Mouse (Mus musculus): ENCODE results near the gene Il10rb. TPM values are rescaled to one million over a fixed set of nuclear protein-coding genes. Genes with fewer than 3 reads are reported as not detected.
"Not testable (repeated sequence)": the region's sequence is repeated elsewhere in the genome, so short reads cannot be mapped to it uniquely, and the experiment has no call there.

The Il10rb gene
- polyA plus RNA-seq, 1 experiment from 2014 or later: 9.3 TPM

DNA sequence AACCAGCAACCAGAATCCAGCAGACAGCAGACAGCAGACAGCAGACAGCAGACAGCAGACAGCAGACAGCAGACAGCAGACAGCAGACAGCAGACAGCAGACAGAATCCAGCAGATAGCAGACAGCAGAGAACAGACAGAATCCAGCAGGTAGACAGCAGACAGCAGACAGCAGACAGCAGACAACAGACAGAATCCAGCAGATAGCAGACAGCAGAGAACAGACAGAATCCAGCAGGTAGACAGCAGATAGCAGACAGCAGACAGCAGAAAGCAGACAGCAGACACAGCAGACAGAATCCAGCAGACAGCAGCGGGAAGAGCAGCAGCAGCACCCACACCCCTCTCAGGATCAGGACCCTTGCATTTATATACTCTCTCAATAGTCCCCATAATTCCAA, 32.6 kb downstream of the Il10rb start:
- not testable (repeated sequence) for H3K27me3 ChIP-seq (ENCODE audit: control insufficient read depth, insufficient read depth, low read length); H3K4me1 ChIP-seq (ENCODE audit: control insufficient read depth, insufficient read depth, low read length); H3K9ac ChIP-seq (replicated peaks; ENCODE audit: low read length); H3K9me3 ChIP-seq (ENCODE audit: control insufficient read depth, low read length); ATAC-seq (ENCODE audit: low FRiP score, low TSS enrichment); H3K27ac ChIP-seq (replicated peaks; ENCODE audit: low read depth, low read length); H3K4me3 ChIP-seq (replicated peaks; ENCODE audit: low read depth, low read length); DNase-seq; H3K36me3 ChIP-seq (ENCODE audit: control insufficient read depth, insufficient read depth, low read length); H3K4me2 ChIP-seq (ENCODE audit: low read length)
- 80% methylated on average over 1 of the region's 1 CpGs for WGBS

DNA sequence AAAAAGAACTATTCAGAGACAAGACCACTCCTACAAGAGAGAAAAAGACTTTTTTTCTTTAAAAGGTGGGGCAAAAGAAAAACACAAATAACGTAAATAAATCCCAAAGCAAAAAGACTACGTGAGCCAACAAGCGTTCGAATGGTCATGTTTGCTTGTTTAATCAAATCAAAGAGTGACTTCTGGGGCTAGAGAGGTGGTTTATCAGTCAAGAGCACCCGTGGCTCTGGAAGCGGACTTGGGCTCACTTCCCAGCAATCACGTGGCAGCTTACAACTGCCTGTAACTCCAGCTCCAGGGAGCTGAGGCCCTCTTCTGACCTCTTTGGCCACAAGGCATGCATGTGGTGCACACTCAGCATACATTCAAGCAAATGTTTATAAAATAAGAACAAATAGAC, 35.4 kb downstream of the Il10rb start:
- Histone ChIP-seq H3K9me3 (ENCODE audit: control insufficient read depth, low read length) (no peaks in the 10 kb centered on the region), H3K4me1 (ENCODE audit: control insufficient read depth, insufficient read depth, low read length) (no peaks in the 10 kb centered on the region), H3K27me3 (ENCODE audit: control insufficient read depth, insufficient read depth, low read length) (no peaks in the 10 kb centered on the region), H3K4me3 (replicated peaks; ENCODE audit: low read depth, low read length) (no peak overlapping the region), H3K36me3 (ENCODE audit: control insufficient read depth, insufficient read depth, low read length) (no peaks in the 10 kb centered on the region), H3K9ac (replicated peaks; ENCODE audit: low read length) (no peak overlapping the region), H3K4me2 (ENCODE audit: low read length) (no peak overlapping the region), H3K27ac (replicated peaks; ENCODE audit: low read depth, low read length) (no peak overlapping the region)
- no peak for ATAC-seq (ENCODE audit: low FRiP score, low TSS enrichment)
- DNase-seq: no peak
- WGBS: 67% methylated on average over 7 of the region's 7 CpGs

DNA sequence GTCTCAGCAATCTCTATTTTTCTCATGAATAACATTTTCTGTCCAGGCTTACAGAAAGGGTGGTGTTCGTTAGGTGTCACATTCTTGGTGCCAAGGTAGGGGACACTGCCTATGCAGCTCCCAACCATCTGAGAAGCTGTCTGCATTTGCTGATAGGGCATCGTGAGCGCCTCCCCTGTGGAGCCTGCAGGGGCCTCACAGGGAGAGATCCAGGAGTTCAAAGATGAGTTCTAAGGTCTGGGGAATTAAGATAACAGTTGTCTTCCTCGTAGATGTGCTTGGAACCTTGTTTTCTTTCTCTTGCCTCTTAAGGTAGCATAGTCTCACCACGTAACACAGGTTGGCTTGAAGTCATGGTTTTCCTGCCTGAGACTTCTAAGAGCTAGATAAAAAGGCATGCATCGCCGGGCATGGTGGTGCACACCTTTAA, 35.9 kb downstream of the Il10rb start:
- no peak for DNase-seq
- H3K9ac ChIP-seq (replicated peaks; ENCODE audit: low read length): no peak overlapping the region
- H3K36me3 ChIP-seq (ENCODE audit: control insufficient read depth, insufficient read depth, low read length): no peaks in the 10 kb centered on the region
- H3K4me3 ChIP-seq (replicated peaks; ENCODE audit: low read depth, low read length): no peak overlapping the region
- no peak for ATAC-seq (ENCODE audit: low FRiP score, low TSS enrichment)
- H3K4me2 ChIP-seq (ENCODE audit: low read length): no peak overlapping the region
- H3K27me3 ChIP-seq (ENCODE audit: control insufficient read depth, insufficient read depth, low read length): no peaks in the 10 kb centered on the region
- no peak overlapping the region for H3K27ac ChIP-seq (replicated peaks; ENCODE audit: low read depth, low read length)
- WGBS: 85% methylated on average over 7 of the region's 7 CpGs
- no peaks in the 10 kb centered on the region for H3K4me1 ChIP-seq (ENCODE audit: control insufficient read depth, insufficient read depth, low read length)
- H3K9me3 ChIP-seq (ENCODE audit: control insufficient read depth, low read length): no peaks in the 10 kb centered on the region

DNA sequence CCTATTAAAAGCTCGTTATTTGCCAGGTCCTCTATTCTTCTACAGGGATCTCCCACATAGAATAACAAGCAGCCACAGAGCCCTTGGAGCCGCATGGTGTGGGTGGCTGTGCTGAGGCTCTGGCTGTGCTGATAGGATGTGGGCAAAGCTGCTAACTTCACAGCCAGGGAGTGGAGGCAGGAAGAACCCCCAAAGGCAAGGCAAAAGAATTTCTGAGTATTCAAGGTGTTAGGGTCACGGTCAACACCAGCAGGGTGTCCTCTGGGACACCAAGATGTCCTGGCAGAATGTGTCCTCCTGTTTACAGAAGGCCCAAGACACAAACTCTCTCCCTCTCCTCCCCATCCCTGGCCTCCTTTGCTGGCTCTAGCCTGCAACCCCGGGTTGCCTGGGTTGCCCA, 36.5 kb downstream of the Il10rb start:
- Histone ChIP-seq H3K4me1 (ENCODE audit: control insufficient read depth, insufficient read depth, low read length) (no peaks in the 10 kb centered on the region), H3K9ac (replicated peaks; ENCODE audit: low read length) (no peak overlapping the region), H3K4me3 (replicated peaks; ENCODE audit: low read depth, low read length) (no peak overlapping the region), H3K9me3 (ENCODE audit: control insufficient read depth, low read length) (no peaks in the 10 kb centered on the region), H3K4me2 (ENCODE audit: low read length) (no peak overlapping the region), H3K36me3 (ENCODE audit: control insufficient read depth, insufficient read depth, low read length) (no peaks in the 10 kb centered on the region), H3K27ac (replicated peaks; ENCODE audit: low read depth, low read length) (no peak overlapping the region), H3K27me3 (ENCODE audit: control insufficient read depth, insufficient read depth, low read length) (no peaks in the 10 kb centered on the region)
- ATAC-seq (ENCODE audit: low FRiP score, low TSS enrichment): no peak
- DNase-seq: no peak
- 73% methylated on average over 4 of the region's 4 CpGs for WGBS

GRCm38 (mm10) chr16:91443211-91443611, 37.2 kb downstream of the Il10rb start:
- no peak for DNase-seq
- Histone ChIP-seq H3K4me3 (replicated peaks; ENCODE audit: low read depth, low read length) (no peak overlapping the region), H3K27ac (replicated peaks; ENCODE audit: low read depth, low read length) (no peak overlapping the region), H3K36me3 (ENCODE audit: control insufficient read depth, insufficient read depth, low read length) (no peaks in the 10 kb centered on the region), H3K9ac (replicated peaks; ENCODE audit: low read length) (no peak overlapping the region), H3K27me3 (ENCODE audit: control insufficient read depth, insufficient read depth, low read length) (no peaks in the 10 kb centered on the region), H3K9me3 (ENCODE audit: control insufficient read depth, low read length) (no peaks in the 10 kb centered on the region), H3K4me1 (ENCODE audit: control insufficient read depth, insufficient read depth, low read length) (no peaks in the 10 kb centered on the region), H3K4me2 (ENCODE audit: low read length) (no peak overlapping the region)
- 85% methylated on average over 8 of the region's 8 CpGs for WGBS
- ATAC-seq (ENCODE audit: low FRiP score, low TSS enrichment): no peak

DNA sequence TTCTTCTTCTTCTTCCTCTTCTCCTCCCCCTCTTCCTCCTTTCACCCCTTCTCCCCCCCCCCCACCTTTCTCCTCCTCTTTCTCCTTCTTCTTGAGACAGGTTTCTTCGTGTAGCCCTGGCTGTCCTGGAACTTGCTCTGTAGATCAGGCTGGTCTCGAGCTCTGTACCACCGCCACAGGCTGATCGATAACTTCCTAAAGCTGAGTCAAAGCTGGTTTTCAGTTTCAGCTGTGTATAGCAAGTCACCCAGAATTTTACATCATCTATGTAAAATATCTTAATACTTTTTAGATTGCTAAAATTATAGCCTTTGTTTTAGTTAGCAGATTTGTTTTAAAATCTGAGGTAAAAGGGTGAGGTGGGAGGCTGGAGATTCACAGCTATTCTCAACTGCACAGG, 38.9 kb downstream of the Il10rb start:
- H3K4me3 ChIP-seq (replicated peaks; ENCODE audit: low read depth, low read length): no peak overlapping the region
- WGBS: 88% methylated on average over 4 of the region's 4 CpGs
- no peaks in the 10 kb centered on the region for H3K4me1 ChIP-seq (ENCODE audit: control insufficient read depth, insufficient read depth, low read length)
- no peak for DNase-seq
- no peak overlapping the region for H3K9ac ChIP-seq (replicated peaks; ENCODE audit: low read length)
- no peak overlapping the region for H3K4me2 ChIP-seq (ENCODE audit: low read length)
- no peaks in the 10 kb centered on the region for H3K27me3 ChIP-seq (ENCODE audit: control insufficient read depth, insufficient read depth, low read length)
- H3K36me3 ChIP-seq (ENCODE audit: control insufficient read depth, insufficient read depth, low read length): no peaks in the 10 kb centered on the region
- H3K27ac ChIP-seq (replicated peaks; ENCODE audit: low read depth, low read length): no peak overlapping the region
- H3K9me3 ChIP-seq (ENCODE audit: control insufficient read depth, low read length): no peaks in the 10 kb centered on the region
- ATAC-seq (ENCODE audit: low FRiP score, low TSS enrichment): no peak

- ATAC-seq (ENCODE audit: low FRiP score, low TSS enrichment): no peak
Measured at GRCm38 (mm10) chr16:91445566-91445965, 39.6 kb downstream of the Il10rb start.

GRCm38 (mm10) chr16:91446778-91447511, 41.0 kb downstream of the Il10rb start:
- H3K36me3 ChIP-seq (ENCODE audit: control insufficient read depth, insufficient read depth, low read length): no peaks in the 10 kb centered on the region
- no peak for ATAC-seq (ENCODE audit: low FRiP score, low TSS enrichment)
- DNase-seq: no peak
- no peak overlapping the region for H3K4me2 ChIP-seq (ENCODE audit: low read length)
- no peak overlapping the region for H3K4me3 ChIP-seq (replicated peaks; ENCODE audit: low read depth, low read length)
- H3K9me3 ChIP-seq (ENCODE audit: control insufficient read depth, low read length): no peaks in the 10 kb centered on the region
- WGBS: 79% methylated on average over 8 of the region's 8 CpGs
- no peak overlapping the region for H3K27ac ChIP-seq (replicated peaks; ENCODE audit: low read depth, low read length)
- H3K4me1 ChIP-seq (ENCODE audit: control insufficient read depth, insufficient read depth, low read length): no peaks in the 10 kb centered on the region
- H3K27me3 ChIP-seq (ENCODE audit: control insufficient read depth, insufficient read depth, low read length): no peaks in the 10 kb centered on the region
- H3K9ac ChIP-seq (replicated peaks; ENCODE audit: low read length): no peak overlapping the region

More at GRCm38 (mm10) chr16:91445566-91445965, 39.6 kb downstream of the Il10rb start:
- DNase-seq: no peak
- Histone ChIP-seq H3K4me2 (ENCODE audit: low read length) (no peak overlapping the region), H3K27ac (replicated peaks; ENCODE audit: low read depth, low read length) (no peak overlapping the region), H3K4me1 (ENCODE audit: control insufficient read depth, insufficient read depth, low read length) (no peaks in the 10 kb centered on the region), H3K36me3 (ENCODE audit: control insufficient read depth, insufficient read depth, low read length) (no peaks in the 10 kb centered on the region), H3K9me3 (ENCODE audit: control insufficient read depth, low read length) (no peaks in the 10 kb centered on the region), H3K4me3 (replicated peaks; ENCODE audit: low read depth, low read length) (no peak overlapping the region), H3K9ac (replicated peaks; ENCODE audit: low read length) (no peak overlapping the region), H3K27me3 (ENCODE audit: control insufficient read depth, insufficient read depth, low read length) (no peaks in the 10 kb centered on the region)
- WGBS: 84% methylated on average over 5 of the region's 5 CpGs

DNA sequence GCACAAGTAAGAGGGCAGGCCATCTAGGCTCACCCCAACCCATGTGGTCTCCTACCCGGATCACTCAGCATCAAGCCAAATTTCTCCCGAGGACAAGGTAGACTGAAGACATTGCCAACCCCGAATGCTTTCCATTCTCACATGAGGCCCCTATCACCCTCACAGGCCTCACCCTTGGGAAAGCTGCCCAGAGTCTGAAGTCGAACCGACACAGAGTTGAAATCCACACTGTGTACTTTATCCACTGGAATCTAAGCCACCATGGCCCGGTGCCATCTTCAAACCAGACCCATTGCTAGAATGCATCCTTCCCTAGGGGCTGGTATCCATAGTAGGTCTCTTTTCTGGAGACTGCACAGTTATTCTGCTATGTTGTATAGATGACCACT, 41.5 kb downstream of the Il10rb start:
- no peak for ATAC-seq (ENCODE audit: low FRiP score, low TSS enrichment)
- WGBS: 86% methylated on average over 6 of the region's 6 CpGs
- no peaks in the 10 kb centered on the region for H3K9me3 ChIP-seq (ENCODE audit: control insufficient read depth, low read length)

More for the DNA sequence above, 41.5 kb downstream of the Il10rb start:
- Histone ChIP-seq H3K27ac (replicated peaks; ENCODE audit: low read depth, low read length) (no peak overlapping the region), H3K4me3 (replicated peaks; ENCODE audit: low read depth, low read length) (no peak overlapping the region), H3K36me3 (ENCODE audit: control insufficient read depth, insufficient read depth, low read length) (no peaks in the 10 kb centered on the region), H3K27me3 (ENCODE audit: control insufficient read depth, insufficient read depth, low read length) (no peaks in the 10 kb centered on the region), H3K4me2 (ENCODE audit: low read length) (no peak overlapping the region), H3K9ac (replicated peaks; ENCODE audit: low read length) (no peak overlapping the region), H3K4me1 (ENCODE audit: control insufficient read depth, insufficient read depth, low read length) (no peaks in the 10 kb centered on the region)
- DNase-seq: no peak

All from midbrain, embryonic 14.5 days (tissue).